Mouse (Mus musculus): ENCODE data around the gene Gm17334. TPM values are rescaled to one million over a fixed set of nuclear protein-coding genes. Genes with fewer than 3 reads are reported as not detected.

The Gm17334 gene
- polyA plus RNA-seq, 1 experiment: 0.44 TPM

- Histone ChIP-seq H3K27me3 (ENCODE audit: control insufficient read depth, insufficient read depth, low read length) (no peaks in the 10 kb centered on the region), H3K4me3 (replicated peaks; ENCODE audit: insufficient read depth, low read depth, low read length) (no peak overlapping the region), H3K27ac (ENCODE audit: insufficient read depth, low read length) (no peak overlapping the region), H3K4me1 (ENCODE audit: control insufficient read depth, insufficient read depth, low read length) (no peaks in the 10 kb centered on the region)
- DNase-seq: peak; percentile 33 to 45
- TF ChIP-seq POLR2A (IDR thresholded peaks at IDR 0.05; ENCODE audit: borderline replicate concordance, insufficient read depth, low read length): no peak
- peak; percentile 50 for TF ChIP-seq CTCF (IDR thresholded peaks at IDR 0.05; ENCODE audit: borderline replicate concordance, insufficient read depth, low read depth, low read length)
- WGBS: 50% methylated on average over 14 of the region's 14 CpGs
Measured at GRCm38 (mm10) chr11:53736771-53737572, 36.0 kb downstream of the Gm17334 start.

- TF ChIP-seq POLR2A (IDR thresholded peaks at IDR 0.05; ENCODE audit: borderline replicate concordance, insufficient read depth, low read length) (no peak), CTCF (IDR thresholded peaks at IDR 0.05; ENCODE audit: borderline replicate concordance, insufficient read depth, low read depth, low read length) (peak; percentile 94)
- 14% methylated on average over 17 of the region's 17 CpGs for WGBS
- DNase-seq: peak; percentile 69 to 73
- H3K4me1 ChIP-seq (ENCODE audit: control insufficient read depth, insufficient read depth, low read length): no peaks in the 10 kb centered on the region
- no peaks in the 10 kb centered on the region for H3K27me3 ChIP-seq (ENCODE audit: control insufficient read depth, insufficient read depth, low read length)
- H3K4me3 ChIP-seq (replicated peaks; ENCODE audit: insufficient read depth, low read depth, low read length): peak overlapping the region; percentile 30
- no peak overlapping the region for H3K27ac ChIP-seq (ENCODE audit: insufficient read depth, low read length)
Measured at GRCm38 (mm10) chr11:53735682-53736245, 37.2 kb downstream of the Gm17334 start.

GRCm38 (mm10) chr11:53734970-53735681, 37.9 kb downstream of the Gm17334 start:
- Histone ChIP-seq H3K4me1 (ENCODE audit: control insufficient read depth, insufficient read depth, low read length) (no peaks in the 10 kb centered on the region), H3K27me3 (ENCODE audit: control insufficient read depth, insufficient read depth, low read length) (no peaks in the 10 kb centered on the region), H3K4me3 (replicated peaks; ENCODE audit: insufficient read depth, low read depth, low read length) (no peak overlapping the region), H3K27ac (ENCODE audit: insufficient read depth, low read length) (no peak overlapping the region)
- TF ChIP-seq CTCF (IDR thresholded peaks at IDR 0.05; ENCODE audit: borderline replicate concordance, insufficient read depth, low read depth, low read length) (no peak), POLR2A (IDR thresholded peaks at IDR 0.05; ENCODE audit: borderline replicate concordance, insufficient read depth, low read length) (no peak)
- no peak for DNase-seq
- 59% methylated on average over 18 of the region's 18 CpGs for WGBS

GRCm38 (mm10) chr11:53734431-53734830, 38.6 kb downstream of the Gm17334 start:
- 93% methylated on average over 2 of the region's 2 CpGs for WGBS
- Histone ChIP-seq H3K4me3 (replicated peaks; ENCODE audit: insufficient read depth, low read depth, low read length) (no peak overlapping the region), H3K4me1 (ENCODE audit: control insufficient read depth, insufficient read depth, low read length) (no peaks in the 10 kb centered on the region), H3K27ac (ENCODE audit: insufficient read depth, low read length) (no peak overlapping the region), H3K27me3 (ENCODE audit: control insufficient read depth, insufficient read depth, low read length) (no peaks in the 10 kb centered on the region)
- TF ChIP-seq POLR2A (IDR thresholded peaks at IDR 0.05; ENCODE audit: borderline replicate concordance, insufficient read depth, low read length): no peak
- no peak for TF ChIP-seq CTCF (IDR thresholded peaks at IDR 0.05; ENCODE audit: borderline replicate concordance, insufficient read depth, low read depth, low read length)
- no peak for DNase-seq

GRCm38 (mm10) chr11:53733824-53734223, 39.2 kb downstream of the Gm17334 start:
- no peaks in the 10 kb centered on the region for H3K27me3 ChIP-seq (ENCODE audit: control insufficient read depth, insufficient read depth, low read length)
- H3K4me3 ChIP-seq (replicated peaks; ENCODE audit: insufficient read depth, low read depth, low read length): no peak overlapping the region
- 87% methylated on average over 7 of the region's 7 CpGs for WGBS

GRCm38 (mm10) chr11:53732244-53732643, 40.7 kb downstream of the Gm17334 start:
- DNase-seq: no peak
- Histone ChIP-seq H3K4me3 (replicated peaks; ENCODE audit: insufficient read depth, low read depth, low read length) (no peak overlapping the region), H3K27ac (ENCODE audit: insufficient read depth, low read length) (no peak overlapping the region), H3K4me1 (ENCODE audit: control insufficient read depth, insufficient read depth, low read length) (no peaks in the 10 kb centered on the region), H3K27me3 (ENCODE audit: control insufficient read depth, insufficient read depth, low read length) (no peaks in the 10 kb centered on the region)
- TF ChIP-seq CTCF (IDR thresholded peaks at IDR 0.05; ENCODE audit: borderline replicate concordance, insufficient read depth, low read depth, low read length) (no peak), POLR2A (IDR thresholded peaks at IDR 0.05; ENCODE audit: borderline replicate concordance, insufficient read depth, low read length) (no peak)
- WGBS: 93% methylated on average over 8 of the region's 8 CpGs

More at GRCm38 (mm10) chr11:53733824-53734223, 39.2 kb downstream of the Gm17334 start:
- H3K27ac ChIP-seq (ENCODE audit: insufficient read depth, low read length): no peak overlapping the region
- DNase-seq: no peak
- H3K4me1 ChIP-seq (ENCODE audit: control insufficient read depth, insufficient read depth, low read length): no peaks in the 10 kb centered on the region
- TF ChIP-seq POLR2A (IDR thresholded peaks at IDR 0.05; ENCODE audit: borderline replicate concordance, insufficient read depth, low read length) (no peak), CTCF (IDR thresholded peaks at IDR 0.05; ENCODE audit: borderline replicate concordance, insufficient read depth, low read depth, low read length) (no peak)

GRCm38 (mm10) chr11:53731457-53731856, 41.5 kb downstream of the Gm17334 start:
- no peaks in the 10 kb centered on the region for H3K4me1 ChIP-seq (ENCODE audit: control insufficient read depth, insufficient read depth, low read length)
- no peak overlapping the region for H3K27ac ChIP-seq (ENCODE audit: insufficient read depth, low read length)
- 96% methylated on average over 7 of the region's 7 CpGs for WGBS
- no peak for DNase-seq
- TF ChIP-seq CTCF (IDR thresholded peaks at IDR 0.05; ENCODE audit: borderline replicate concordance, insufficient read depth, low read depth, low read length) (no peak), POLR2A (IDR thresholded peaks at IDR 0.05; ENCODE audit: borderline replicate concordance, insufficient read depth, low read length) (no peak)
- H3K27me3 ChIP-seq (ENCODE audit: control insufficient read depth, insufficient read depth, low read length): no peaks in the 10 kb centered on the region
- H3K4me3 ChIP-seq (replicated peaks; ENCODE audit: insufficient read depth, low read depth, low read length): no peak overlapping the region

Other genes with a start within 250 kb of the Gm17334 start
- gene Kif3a, start 205.8 kb downstream of the Gm17334 start, polyA plus RNA-seq (2012; rRNA removed): 91.1 and 93.2 TPM in 2 replicates
- gene Il4, start 154.5 kb downstream of the Gm17334 start, polyA plus RNA-seq (2012; rRNA removed): not detected in 2 replicates
- not detected in 2 replicates for gene Il13, start 138.5 kb downstream of the Gm17334 start, polyA plus RNA-seq (2012; rRNA removed)
- gene Rad50, start 65.9 kb downstream of the Gm17334 start, polyA plus RNA-seq (2012; rRNA removed): 5.4 TPM in 2 replicates
- gene Il5, start 52.4 kb downstream of the Gm17334 start, polyA plus RNA-seq (2012; rRNA removed): 0.16 and 0.22 TPM in 2 replicates
- 5.6 and 6.0 TPM in 2 replicates for gene Irf1, start 3.2 kb downstream of the Gm17334 start, polyA plus RNA-seq (2012; rRNA removed)
- gene Gm12216, start 86.1 kb upstream of the Gm17334 start, polyA plus RNA-seq (2012; rRNA removed): 1.2 and 1.8 TPM in 2 replicates
- gene Slc22a5, start 118.5 kb upstream of the Gm17334 start, polyA plus RNA-seq (2012; rRNA removed): 15.7 and 16.5 TPM in 2 replicates
- gene Slc22a21, start 207.1 kb upstream of the Gm17334 start, polyA plus RNA-seq (2012; rRNA removed): 2.4 and 2.7 TPM in 2 replicates